Mouse (Mus musculus): Measurements from ENCODE around the gene Olfr782. TPM values are rescaled to one million over a fixed set of nuclear protein-coding genes. Genes with fewer than 3 reads are reported as not detected.

Gene Olfr782
- polyA plus RNA-seq, 1 experiment from 2014 or later, result not detected

Other genes with a start within 250 kb of the Olfr782 start
- gene Olfr768, start 249.5 kb upstream of the Olfr782 start, polyA plus RNA-seq (2015; fragmentation: Nextera tagmentation; extraction: Ambion mirVana), result not detected in 2 replicates
- gene Olfr769, start 231.0 kb upstream of the Olfr782 start, polyA plus RNA-seq (2015; fragmentation: Nextera tagmentation; extraction: Ambion mirVana), result not detected in 2 replicates
- gene Olfr770, start 209.9 kb upstream of the Olfr782 start, polyA plus RNA-seq (2015; fragmentation: Nextera tagmentation; extraction: Ambion mirVana), result not detected in 2 replicates
- not detected in 2 replicates for gene Olfr771, start 184.1 kb upstream of the Olfr782 start, polyA plus RNA-seq (2015; fragmentation: Nextera tagmentation; extraction: Ambion mirVana)
- not detected in 2 replicates for gene Olfr772, start 170.9 kb upstream of the Olfr782 start, polyA plus RNA-seq (2015; fragmentation: Nextera tagmentation; extraction: Ambion mirVana)
- gene Olfr773, start 161.4 kb upstream of the Olfr782 start, polyA plus RNA-seq (2015; fragmentation: Nextera tagmentation; extraction: Ambion mirVana), result not detected in 2 replicates
- gene Olfr774, start 112.6 kb upstream of the Olfr782 start, polyA plus RNA-seq (2015; fragmentation: Nextera tagmentation; extraction: Ambion mirVana), result not detected in 2 replicates
- not detected in 2 replicates for gene Olfr775, start 100.4 kb upstream of the Olfr782 start, polyA plus RNA-seq (2015; fragmentation: Nextera tagmentation; extraction: Ambion mirVana)
- not detected in 2 replicates for gene Olfr776, start 89.7 kb upstream of the Olfr782 start, polyA plus RNA-seq (2015; fragmentation: Nextera tagmentation; extraction: Ambion mirVana)
- not detected in 2 replicates for gene Olfr777, start 77.4 kb upstream of the Olfr782 start, polyA plus RNA-seq (2015; fragmentation: Nextera tagmentation; extraction: Ambion mirVana)
- not detected in 2 replicates for gene Olfr780, start 30.7 kb upstream of the Olfr782 start, polyA plus RNA-seq (2015; fragmentation: Nextera tagmentation; extraction: Ambion mirVana)
- gene Olfr781, start 20.0 kb upstream of the Olfr782 start, polyA plus RNA-seq (2015; fragmentation: Nextera tagmentation; extraction: Ambion mirVana), result not detected in 2 replicates
- 0.04 and 0.09 TPM in 2 replicates for gene Olfr784, start 35.2 kb downstream of the Olfr782 start, polyA plus RNA-seq (2015; fragmentation: Nextera tagmentation; extraction: Ambion mirVana)
- not detected in 2 replicates for gene Olfr785, start 56.6 kb downstream of the Olfr782 start, polyA plus RNA-seq (2015; fragmentation: Nextera tagmentation; extraction: Ambion mirVana)
- gene Olfr786, start 78.5 kb downstream of the Olfr782 start, polyA plus RNA-seq (2015; fragmentation: Nextera tagmentation; extraction: Ambion mirVana), result not detected in 2 replicates
- gene Olfr787, start 113.0 kb downstream of the Olfr782 start, polyA plus RNA-seq (2015; fragmentation: Nextera tagmentation; extraction: Ambion mirVana), result not detected in 2 replicates
- gene Olfr788, start 122.1 kb downstream of the Olfr782 start, polyA plus RNA-seq (2015; fragmentation: Nextera tagmentation; extraction: Ambion mirVana), result not detected in 2 replicates
- not detected in 2 replicates for gene Olfr789, start 135.9 kb downstream of the Olfr782 start, polyA plus RNA-seq (2015; fragmentation: Nextera tagmentation; extraction: Ambion mirVana)
- not detected in 2 replicates for gene Olfr790, start 149.6 kb downstream of the Olfr782 start, polyA plus RNA-seq (2015; fragmentation: Nextera tagmentation; extraction: Ambion mirVana)
- not detected in 2 replicates for gene Olfr791, start 172.9 kb downstream of the Olfr782 start, polyA plus RNA-seq (2015; fragmentation: Nextera tagmentation; extraction: Ambion mirVana)
- not detected in 2 replicates for gene Olfr792, start 190.3 kb downstream of the Olfr782 start, polyA plus RNA-seq (2015; fragmentation: Nextera tagmentation; extraction: Ambion mirVana)
- gene Olfr794, start 218.8 kb downstream of the Olfr782 start, polyA plus RNA-seq (2015; fragmentation: Nextera tagmentation; extraction: Ambion mirVana), result not detected in 2 replicates